Mouse (Mus musculus): Measurements from ENCODE around the gene Urb1. TPM values are rescaled to one million over a fixed set of nuclear protein-coding genes. Genes with fewer than 3 reads are reported as not detected.
"Not testable (repeated sequence)": the region's sequence is repeated elsewhere in the genome, so short reads cannot be mapped to it uniquely, and the experiment has no call there.

Gene Urb1
- 10 to 100 TPM; 13.3 to 14.5 TPM for total RNA-seq (2021)

DNA sequence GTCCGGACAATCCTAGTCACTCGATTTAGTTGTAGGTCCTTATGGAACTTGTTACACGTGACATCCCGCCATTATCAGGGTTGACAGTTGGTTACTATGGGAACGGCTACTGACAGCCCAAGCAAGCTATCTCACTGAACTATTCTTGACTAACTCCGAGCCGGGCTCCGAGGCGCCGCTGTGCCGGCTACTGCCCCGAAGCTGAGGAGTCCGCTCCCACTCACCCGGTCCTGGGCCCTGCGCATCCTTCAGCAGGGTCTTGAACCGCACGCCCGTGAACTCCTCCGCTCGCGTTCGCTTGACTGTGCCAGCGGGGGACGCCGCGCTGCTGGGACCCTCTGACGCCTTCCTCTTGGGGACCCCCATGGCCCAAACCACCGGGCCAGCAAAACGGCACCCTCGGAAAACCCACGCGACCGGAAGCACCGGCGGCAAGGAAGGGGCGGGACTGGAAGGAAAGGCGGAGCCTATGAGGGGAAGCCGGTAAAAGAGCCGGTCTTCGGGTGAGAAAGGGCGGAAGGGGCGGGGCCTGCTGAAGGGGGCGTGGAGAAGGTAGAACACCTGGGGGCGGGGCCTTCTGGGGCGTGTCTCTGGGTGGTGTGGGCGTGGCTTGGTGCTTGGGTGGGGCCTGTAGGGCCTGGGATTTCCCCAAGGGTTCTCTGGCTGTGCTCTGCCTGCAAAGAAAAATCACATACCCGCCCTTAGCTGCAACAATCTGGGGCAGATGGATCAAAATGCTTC, at the start of gene Urb1:
Urb1 (minus strand) TSS at position 439 of the 741 bp plus-strand sequence.
- DNase-seq: peak; percentile 100

DNA sequence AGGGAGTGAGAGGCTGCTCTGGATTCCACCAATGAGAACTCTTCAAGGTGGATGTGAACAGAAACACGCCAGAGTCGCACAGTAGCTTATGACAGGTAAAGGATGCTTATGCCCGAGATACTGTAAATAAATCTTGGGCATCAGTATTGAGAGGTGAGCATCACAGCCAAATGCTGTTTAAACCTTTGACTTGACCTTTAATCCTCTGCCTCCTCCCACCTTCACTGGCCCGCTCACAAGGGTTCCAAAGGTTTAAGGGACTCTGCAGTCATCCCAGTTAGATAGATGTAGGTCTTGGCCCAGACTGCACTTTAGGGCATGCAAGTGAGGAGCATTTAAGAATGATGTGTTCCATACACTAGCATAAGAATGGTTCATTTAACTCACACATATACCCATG, 48.0 kb upstream of the Urb1 start:
- DNase-seq: no peak

DNA sequence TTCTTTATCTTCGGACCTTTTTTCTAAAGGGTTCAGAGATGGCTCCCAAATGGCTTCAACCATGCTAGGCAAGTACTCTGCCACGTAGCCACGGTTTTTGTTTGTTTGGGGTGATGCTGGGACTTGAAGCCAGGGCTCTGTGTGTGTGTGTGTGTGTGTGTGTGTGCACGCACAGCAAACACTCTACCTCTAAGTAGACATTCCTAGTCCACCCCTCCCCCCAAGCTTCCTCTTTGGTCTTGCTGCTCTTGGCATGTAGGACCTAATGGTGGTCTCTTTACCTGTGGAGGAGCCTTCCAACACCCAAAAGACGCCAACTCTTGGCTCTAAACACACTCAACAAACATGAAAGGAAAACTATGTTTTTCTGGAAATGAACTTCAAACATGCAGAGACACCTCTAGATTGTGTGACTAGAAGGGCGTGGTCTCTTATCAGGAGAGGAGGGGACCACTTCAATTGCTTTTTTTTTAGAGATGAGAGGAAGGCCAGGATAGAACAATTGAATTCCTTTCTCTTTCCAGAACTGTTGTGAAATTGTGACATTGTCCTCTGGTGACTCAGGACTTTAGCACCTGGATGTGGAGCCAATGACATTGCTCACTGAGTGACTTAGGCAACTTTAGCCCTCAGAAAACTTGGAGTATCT, 46.5 kb upstream of the Urb1 start:
- no peak for DNase-seq

DNA sequence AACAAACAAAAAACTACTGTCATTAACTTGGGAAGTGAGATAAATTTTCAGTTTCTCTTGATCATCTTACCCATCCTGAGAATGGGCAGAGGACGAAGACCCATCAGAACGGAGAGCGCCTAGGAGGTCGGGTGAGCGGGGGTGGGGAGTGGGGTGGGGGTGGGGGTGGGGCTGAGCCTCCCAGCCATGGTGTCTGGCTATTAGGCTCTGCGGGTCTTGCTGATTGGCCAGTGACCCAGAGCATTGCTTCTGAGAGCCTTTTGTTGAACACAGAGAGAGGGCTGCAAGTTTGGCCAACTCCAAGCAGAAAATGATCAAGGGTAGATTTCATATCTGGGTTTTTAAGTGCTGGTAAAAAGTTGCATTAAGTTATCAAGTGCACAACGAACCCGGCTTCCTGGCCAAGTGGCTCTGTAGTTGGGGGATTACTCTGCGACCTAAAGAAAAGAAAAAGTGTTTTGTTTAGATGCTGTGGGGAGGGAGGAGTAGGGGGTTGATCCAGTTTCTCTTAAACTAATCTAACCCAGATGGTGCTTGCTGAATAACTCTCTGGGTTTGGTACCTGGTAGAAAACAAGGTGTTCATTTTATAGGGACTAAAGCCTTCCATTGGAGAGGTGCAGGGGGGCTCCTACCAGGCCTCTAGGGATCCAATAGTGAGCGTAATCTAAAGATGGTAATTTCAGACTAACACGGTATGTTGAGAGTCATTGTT, 41.6 kb upstream of the Urb1 start:
- no peak for DNase-seq

DNA sequence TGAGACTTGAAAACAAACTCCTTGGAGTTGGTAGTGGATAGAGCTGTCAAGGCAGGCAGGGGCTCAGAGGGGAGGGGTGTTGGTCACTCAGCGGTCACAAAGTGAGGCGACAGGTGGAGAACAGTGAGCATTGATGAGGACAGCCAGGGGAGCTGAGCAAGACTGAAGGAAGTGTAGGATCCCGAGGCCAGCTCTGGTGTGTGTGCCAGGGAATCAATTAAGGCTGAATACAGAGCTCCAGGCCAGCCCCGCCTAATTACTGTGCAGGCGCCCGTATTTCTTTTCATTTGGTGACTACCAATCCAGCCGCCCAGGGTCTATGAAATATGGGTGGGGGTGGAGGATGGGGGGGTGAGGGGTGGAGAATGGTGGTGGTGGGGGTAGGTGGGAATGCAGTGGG, 40.7 kb upstream of the Urb1 start:
- no peak for DNase-seq

DNA sequence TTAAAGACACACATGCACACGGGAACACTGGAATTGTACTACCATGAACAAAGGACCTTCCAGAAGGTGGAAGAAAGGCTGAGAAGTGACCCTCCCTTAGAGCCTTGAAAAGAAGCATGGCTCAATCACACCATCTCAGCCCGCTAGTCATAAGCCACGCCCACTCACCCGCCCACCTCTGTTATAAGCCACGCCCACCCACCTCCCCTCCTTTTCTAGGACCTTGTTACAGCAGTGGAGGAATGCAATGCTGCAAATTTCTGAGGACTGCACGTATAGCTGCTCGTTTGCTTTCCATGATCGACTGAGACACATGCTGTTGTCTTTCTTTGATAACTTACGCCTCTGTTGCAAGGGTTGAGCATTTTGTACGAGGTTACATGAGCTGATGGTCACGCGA, 39.0 kb upstream of the Urb1 start:
- peak; percentile 22 for DNase-seq

DNA sequence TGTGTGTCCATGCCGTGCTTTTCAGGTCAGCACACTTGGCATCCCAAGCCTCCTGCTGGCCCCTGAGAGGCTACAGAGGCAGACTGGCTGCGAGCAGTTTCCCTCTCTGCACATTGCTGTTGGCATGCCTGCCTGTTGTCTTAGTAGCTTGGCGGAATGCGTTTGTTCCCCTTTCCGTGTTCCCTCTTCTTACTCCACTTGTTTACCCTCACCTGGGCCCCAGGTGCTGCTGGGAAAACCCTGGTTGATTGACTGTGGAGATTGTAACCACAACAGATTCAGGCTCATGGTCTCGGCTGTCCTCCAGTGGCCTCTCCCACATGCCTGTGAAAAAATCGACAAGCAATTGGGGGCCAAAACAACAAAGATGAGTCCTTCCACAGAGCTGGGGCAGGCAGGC, 38.5 kb upstream of the Urb1 start:
- no peak for DNase-seq

DNA sequence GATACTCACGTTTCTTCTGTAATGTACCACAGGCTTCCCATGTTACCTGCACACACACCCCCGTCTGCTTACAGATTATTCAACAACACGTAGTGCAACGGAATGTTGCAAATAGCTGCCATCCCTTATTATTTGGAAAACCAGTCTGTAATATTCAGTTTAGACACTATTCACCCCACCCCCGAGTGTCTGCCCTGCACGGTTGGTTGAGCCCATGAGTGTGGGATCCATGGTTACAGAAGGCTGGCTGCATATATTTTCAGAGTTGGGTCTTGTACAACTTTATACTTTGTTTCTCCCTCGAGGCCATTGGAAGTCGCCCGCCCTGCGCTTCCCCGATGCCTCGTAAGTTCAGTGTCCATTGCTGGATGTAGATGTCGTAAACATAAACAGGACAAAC, 35.4 kb upstream of the Urb1 start:
- DNase-seq: no peak

DNA sequence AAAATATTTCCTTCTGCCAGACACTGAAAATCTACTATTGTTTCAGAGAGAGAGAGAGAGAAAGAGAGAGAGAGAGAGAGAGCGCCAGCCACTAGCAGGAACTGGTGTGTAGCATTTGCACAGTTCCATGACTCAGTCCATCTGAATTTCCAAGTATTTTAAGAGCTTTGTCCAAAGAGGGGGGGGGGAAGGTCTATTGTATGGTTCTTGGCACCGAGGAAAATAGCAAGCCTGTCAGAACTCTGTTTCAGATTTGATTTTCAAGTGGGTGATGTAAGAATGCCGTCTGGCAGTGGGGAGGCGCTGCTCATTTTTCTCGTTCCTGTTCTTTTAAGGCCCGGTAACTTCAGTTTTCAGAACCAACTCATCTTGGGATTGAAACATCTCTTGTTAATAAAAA, 34.8 kb upstream of the Urb1 start:
- no peak for DNase-seq

DNA sequence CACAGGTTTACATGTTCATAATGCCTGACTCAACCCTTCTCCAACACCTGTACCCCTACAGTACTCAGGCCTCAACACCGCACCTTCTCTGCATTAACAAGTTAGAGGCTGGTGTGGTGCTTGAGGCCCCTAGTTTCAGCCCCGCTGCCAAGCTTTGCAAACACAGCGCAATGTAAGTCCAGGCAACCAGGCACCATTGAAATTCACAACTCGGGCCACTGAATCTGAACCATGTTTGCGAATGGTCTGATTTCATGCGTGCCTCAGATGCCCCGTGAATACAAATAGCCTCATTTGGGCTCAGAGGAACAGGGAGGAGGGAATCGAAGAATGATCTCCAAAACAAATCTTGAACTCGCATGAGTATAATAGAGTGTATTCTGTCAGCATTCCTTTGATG, 32.0 kb upstream of the Urb1 start:
- DNase-seq: no peak

DNA sequence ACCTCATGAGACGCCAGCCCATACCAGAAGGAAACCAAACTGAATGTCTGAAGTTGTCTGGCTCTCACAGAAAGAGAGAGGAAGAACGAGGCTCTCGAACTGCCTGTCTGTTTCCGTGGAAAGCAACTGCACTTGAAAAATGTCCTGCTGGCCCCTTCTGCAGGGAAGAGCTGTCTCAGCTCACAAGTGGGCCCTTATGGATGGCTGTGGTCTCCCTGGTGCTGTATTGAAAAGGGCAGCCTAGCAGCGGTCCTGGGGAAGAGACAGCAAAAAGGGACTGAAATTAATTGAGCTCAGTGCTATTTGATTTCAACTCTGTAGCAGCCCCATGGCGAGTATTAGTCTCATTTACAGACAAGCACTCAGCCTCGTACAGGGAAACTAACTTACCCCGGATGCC, 27.2 kb upstream of the Urb1 start:
- no peak for DNase-seq

DNA sequence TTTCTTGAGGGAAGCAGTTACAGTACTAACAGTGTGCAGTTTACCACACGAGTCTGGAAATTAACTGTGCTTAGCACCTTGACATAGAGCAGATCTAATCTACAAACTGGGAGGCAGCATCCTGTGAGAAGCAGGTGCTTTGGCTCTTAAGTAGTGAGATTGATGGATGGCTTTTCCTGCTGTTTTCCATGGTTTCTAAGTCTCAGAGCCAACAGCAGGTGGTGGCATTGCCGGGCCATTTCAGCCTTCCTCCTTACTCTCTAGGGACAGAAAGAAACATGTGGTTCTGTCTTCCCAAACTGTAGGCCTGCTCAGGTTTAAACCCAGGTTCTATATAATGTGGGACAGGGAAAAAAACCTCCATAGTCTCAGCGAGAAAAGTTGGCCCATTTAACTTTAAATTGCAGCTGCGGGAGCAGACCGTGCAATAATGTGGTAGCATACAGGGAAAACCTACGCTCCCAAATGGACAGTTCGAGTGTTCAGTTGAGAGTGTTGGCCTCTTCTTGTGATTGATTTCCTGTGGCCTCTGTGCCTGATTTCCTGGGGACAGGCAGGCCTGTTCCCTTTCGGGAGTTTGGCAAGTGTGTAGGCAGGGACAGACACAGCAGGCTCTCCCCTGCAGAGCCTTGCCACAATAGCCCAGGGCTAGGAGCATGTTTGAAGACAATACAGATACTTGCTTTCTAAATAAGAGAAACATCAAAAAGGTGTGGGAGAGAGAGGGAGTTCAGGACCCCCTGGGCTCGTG, 23.0 kb upstream of the Urb1 start:
- no peak for DNase-seq

DNA sequence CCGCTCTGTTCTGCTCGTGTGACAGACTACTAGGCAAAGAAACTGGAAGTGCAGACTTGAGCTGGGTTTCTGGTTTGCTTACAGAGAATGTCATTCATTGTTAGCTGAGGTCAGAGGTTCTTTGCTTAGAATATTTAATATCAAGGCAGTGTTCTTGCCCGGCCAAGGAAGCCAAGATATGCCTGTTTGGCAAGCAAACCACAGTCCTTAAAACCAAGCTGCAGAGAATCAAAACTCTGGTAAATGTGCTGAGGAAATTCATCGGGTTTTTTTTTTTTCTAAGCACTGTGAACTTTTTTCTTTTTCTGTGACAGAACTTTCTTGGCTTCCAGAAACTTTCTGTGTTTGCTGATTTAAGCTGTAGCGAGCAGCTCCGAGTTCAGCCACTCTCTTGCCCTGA, 22.3 kb upstream of the Urb1 start:
- no peak for DNase-seq

DNA sequence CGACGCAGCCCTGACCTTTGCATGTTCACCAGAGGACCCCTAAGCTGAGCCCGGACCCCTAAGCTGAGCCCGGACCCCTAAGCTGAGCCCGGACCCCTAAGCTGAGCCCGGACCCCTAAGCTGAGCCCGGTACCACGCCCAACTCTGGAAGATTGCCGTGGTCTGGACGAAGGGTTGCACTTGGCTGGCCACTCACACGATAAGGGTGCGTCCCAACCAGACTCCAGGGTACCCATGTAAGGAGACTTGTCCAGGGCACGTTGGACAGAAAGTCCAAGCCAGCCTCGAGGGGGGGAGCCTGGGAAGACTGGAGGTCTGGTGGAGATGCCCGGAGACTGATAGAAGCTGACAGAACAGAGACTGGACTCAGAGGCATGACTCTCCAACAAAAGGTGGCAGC, 21.5 kb upstream of the Urb1 start:
- DNase-seq: peak; percentile 36

DNA sequence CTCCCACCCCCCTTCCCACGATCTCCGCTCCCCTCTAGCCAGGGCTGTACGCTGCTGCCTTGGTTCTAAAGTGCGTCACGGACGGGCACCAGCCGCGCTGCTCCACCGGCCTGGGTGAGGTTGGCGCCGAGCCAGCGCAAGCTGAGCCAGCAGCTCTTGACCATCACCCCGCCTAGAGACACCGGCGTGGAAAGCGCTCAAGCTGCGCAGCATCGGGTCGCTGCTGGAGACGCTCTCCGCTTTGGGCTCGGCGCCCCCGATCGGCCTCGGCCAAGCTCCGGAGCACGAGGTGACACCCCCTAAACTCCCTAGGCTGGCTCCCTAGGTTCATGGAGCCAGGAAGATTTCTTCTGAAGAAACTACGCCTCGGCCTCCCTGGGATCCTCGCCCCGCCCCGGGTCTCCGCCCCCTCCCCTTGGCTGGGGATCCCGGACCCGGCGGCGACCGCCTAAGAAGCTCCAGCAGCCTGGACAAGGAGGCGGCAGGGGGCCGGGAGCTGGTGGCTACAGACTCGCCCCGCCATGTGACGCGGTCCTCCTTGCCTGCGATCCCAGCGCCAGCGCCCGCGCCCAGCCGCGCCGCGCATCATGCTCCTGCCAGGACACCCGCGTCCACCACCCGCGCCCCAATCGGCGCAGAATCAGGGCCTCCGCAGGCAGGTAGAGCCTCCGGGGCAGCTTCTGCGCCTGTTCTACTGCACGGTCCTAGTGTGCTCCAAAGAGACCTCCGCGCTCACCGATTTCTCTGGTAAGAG, 20.6 kb upstream of the Urb1 start:
- peak; percentile 89 for DNase-seq

DNA sequence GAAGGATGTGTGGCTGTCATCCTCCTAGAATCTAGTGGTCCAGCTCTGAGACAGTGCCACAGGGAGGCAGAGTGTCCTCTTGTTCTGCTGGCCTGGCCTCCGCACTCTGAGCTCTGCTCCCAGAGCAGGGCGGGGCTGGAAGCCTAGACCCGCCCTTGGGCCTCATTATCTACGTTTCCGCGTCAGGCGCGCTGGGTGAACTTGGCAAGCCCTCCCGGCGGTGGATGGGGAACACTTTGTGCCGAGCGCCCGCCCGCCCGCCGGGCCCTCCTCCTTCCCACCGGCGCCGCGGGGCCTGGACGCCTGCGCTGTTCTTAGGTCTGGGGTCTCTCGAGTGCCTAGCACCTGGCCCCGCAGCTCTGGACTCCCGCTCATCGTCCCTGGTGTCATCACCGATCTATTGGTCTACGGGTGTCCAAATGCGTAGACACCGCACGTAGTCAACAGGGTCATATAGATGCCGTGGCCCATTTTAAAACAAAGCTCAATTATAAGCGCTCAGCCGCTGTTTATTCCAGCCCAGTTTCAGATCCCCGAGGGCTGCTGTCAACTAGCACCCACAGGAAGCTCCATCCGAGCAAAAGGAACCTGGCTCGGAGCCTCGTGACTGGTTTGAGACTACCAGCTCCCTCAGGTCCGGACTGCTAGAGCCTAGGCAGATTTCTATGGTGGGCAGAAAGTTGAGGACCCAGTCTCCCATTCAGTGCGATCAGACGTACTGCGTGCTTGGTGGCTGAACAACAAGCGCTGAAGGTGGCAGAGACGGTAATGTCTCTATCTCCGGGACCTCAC, 19.9 kb upstream of the Urb1 start:
- DNase-seq: peak; percentile 93

DNA sequence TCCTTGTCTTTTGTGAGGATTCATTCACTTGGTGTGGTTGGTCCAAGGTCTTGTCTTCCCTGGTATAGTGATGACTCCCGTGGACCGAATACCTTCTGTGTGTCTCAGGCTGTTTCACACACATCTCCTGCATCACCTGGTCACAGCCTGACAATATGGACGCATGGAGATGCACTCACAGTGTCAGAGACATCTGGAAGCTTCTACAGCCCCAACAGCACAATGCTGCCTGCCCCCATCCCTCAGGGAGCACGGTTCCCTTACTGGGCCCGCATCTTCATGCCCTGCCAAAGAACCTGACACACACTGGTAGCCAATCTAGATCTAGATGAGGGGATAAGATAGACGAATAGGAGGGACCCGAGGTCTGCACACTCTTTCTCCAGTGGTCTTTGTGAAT, 18.9 kb upstream of the Urb1 start:
- DNase-seq: no peak

DNA sequence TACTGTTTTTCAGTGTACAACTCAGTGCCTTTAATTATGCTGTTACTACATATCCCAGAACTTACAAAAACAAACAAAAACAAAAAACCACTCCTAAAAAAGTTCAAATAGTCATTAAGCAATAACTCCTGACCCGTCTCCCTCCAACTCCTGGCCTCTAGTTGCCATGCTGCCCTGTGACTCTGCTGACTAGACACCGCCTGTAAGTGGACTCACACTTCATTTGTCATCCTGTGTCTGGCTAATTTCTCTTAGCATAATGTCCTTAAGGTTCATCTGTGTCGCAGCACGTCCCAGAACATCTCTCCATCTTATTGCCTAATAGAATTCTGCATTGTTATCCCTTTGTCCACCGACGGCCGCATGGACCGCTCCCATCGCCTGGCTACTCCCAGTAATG, 17.3 kb upstream of the Urb1 start:
- DNase-seq: no peak

DNA sequence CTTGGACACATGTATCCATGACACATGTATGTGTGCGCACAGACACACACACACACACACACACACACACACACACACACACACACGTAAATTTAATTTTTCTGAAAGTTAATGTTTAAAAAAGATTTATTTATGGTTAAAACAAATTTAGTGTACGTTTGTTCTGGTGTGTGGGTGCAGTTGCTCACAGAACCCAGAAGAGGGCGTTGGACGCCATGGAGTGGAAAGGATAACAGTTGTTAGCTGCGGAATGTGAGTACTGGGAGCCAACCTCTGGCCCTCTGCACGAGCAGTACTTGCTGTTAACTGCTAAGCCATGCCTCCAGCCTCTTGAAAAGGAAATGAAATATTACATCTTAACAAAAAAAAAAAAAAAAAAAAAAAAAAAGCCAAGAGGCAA, 16.2 kb upstream of the Urb1 start, which contains the start of gene Eva1c:
Eva1c (plus strand) TSS at position 263 of the 400 bp plus-strand sequence.
- DNase-seq: no peak

DNA sequence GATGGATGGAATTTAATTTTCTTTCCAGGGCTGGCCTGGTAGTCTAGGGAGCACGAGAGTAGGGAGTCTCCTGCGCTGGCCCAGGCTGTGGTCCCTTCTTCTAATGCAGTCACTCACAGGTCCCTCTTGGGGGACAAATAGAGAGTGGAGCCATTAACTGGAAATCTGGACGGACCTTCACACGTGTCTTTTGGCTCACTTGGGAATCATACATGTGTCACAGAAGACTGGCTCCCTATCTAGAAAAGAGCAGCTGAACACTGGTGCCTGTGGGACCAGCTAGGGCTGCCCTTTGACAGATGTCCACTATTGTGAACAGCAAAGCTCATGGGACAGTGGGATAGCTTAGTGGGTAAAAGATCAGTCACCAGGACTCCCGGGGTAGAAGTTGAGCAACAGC, 15.8 kb upstream of the Urb1 start:
- DNase-seq: no peak

DNA sequence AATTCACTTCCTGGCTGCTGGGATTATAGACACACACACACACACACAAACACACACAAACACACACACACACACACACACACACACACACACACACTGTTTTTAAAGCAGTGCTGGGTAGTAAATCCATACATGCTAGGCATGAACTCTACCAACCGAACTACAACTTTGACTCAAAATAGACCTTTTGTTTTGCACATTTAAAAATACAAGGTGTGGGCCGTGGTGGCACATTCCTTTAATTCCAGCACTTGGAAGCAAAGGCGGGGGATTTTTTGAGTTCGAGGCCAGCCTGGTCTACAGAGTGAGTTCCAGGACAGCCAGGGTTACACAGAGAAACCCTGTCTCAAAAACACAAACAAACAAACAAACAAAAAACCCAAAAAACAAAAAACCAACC, 13.8 kb upstream of the Urb1 start:
- not testable (repeated sequence) for DNase-seq
